Mouse (Mus musculus): ENCODE measurements around the gene Ctsd. TPM values are rescaled to one million over a fixed set of nuclear protein-coding genes. Genes with fewer than 3 reads are reported as not detected.
"Not testable (repeated sequence)": the region's sequence is repeated elsewhere in the genome, so short reads cannot be mapped to it uniquely, and the experiment has no call there.

The Ctsd gene
- 100 to 1,000 TPM; 536 to 544 TPM for total RNA-seq (2021)
- long read RNA-seq, experiment 1, transcript Ctsd-202 (9 exons, 2,127 nt) = major isoform, 864 of 990 reads
- long read RNA-seq, experiment 1, partial matches to known transcripts = 94 of 990 reads
- long read RNA-seq, experiment 1, other reads (novel, unspliced or antisense) = 31 of 990 reads
- long read RNA-seq, experiment 2, transcript Ctsd-202 (9 exons, 2,127 nt) = major isoform, 1,315 of 1,610 reads
- long read RNA-seq, experiment 2, partial matches to known transcripts = 214 of 1,610 reads
- long read RNA-seq, experiment 2, other reads (novel, unspliced or antisense) = 80 of 1,610 reads

GRCm38 (mm10) chr7:142387419-142388148, at the start of gene Ctsd:
Gene Ctsd, minus strand, starts transcription at chr7:142388038.
- DNase-seq (ENCODE audit: low spot score in 2 of 2) = peak; percentile 91 to 97

GRCm38 (mm10) chr7:142437324-142437723, 49.5 kb upstream of the Ctsd start:
- DNase-seq (ENCODE audit: low spot score in 2 of 2) = no peak

GRCm38 (mm10) chr7:142435524-142435923, 47.7 kb upstream of the Ctsd start:
- DNase-seq (ENCODE audit: low spot score in 2 of 2) = no peak

GRCm38 (mm10) chr7:142434137-142434865, 46.5 kb upstream of the Ctsd start, which contains the start of gene Syt8:
Gene Syt8, plus strand, starts transcription at chr7:142434850.
- DNase-seq (ENCODE audit: low spot score in 2 of 2) = no peak

- DNase-seq (ENCODE audit: low spot score in 2 of 2) = no peak
Measured at GRCm38 (mm10) chr7:142433623-142434022, 45.8 kb upstream of the Ctsd start.

GRCm38 (mm10) chr7:142431106-142431505, 43.3 kb upstream of the Ctsd start:
- DNase-seq (ENCODE audit: low spot score in 2 of 2) = no peak

- no peak for DNase-seq (ENCODE audit: low spot score in 2 of 2)
Measured at GRCm38 (mm10) chr7:142430160-142430678, 42.4 kb upstream of the Ctsd start.

- no peak for DNase-seq (ENCODE audit: low spot score in 2 of 2)
Measured at GRCm38 (mm10) chr7:142428213-142428612, 40.4 kb upstream of the Ctsd start.

- no peak for DNase-seq (ENCODE audit: low spot score in 2 of 2)
Measured at GRCm38 (mm10) chr7:142425641-142426213, 37.9 kb upstream of the Ctsd start.

GRCm38 (mm10) chr7:142421826-142422225, 34.0 kb upstream of the Ctsd start:
- no peak for DNase-seq (ENCODE audit: low spot score in 2 of 2)

- DNase-seq (ENCODE audit: low spot score in 2 of 2) = no peak
Measured at GRCm38 (mm10) chr7:142419887-142420286, 32.0 kb upstream of the Ctsd start.

- DNase-seq (ENCODE audit: low spot score in 2 of 2) = no peak
Measured at GRCm38 (mm10) chr7:142418679-142419078, 30.8 kb upstream of the Ctsd start.

GRCm38 (mm10) chr7:142418027-142418426, 30.2 kb upstream of the Ctsd start:
- no peak for DNase-seq (ENCODE audit: low spot score in 2 of 2)

GRCm38 (mm10) chr7:142416225-142416624, 28.4 kb upstream of the Ctsd start:
- no peak for DNase-seq (ENCODE audit: low spot score in 2 of 2)

- no peak for DNase-seq (ENCODE audit: low spot score in 2 of 2)
Measured at GRCm38 (mm10) chr7:142415314-142415713, 27.5 kb upstream of the Ctsd start.

- no peak for DNase-seq (ENCODE audit: low spot score in 2 of 2)
Measured at GRCm38 (mm10) chr7:142413285-142413684, 25.4 kb upstream of the Ctsd start.

- DNase-seq (ENCODE audit: low spot score in 2 of 2) = no peak
Measured at GRCm38 (mm10) chr7:142409603-142410002, 21.8 kb upstream of the Ctsd start.

GRCm38 (mm10) chr7:142408686-142409085, 20.8 kb upstream of the Ctsd start:
- DNase-seq (ENCODE audit: low spot score in 2 of 2) = no peak

- DNase-seq (ENCODE audit: low spot score in 2 of 2) = no peak
Measured at GRCm38 (mm10) chr7:142407935-142408334, 20.1 kb upstream of the Ctsd start.

- DNase-seq (ENCODE audit: low spot score in 2 of 2) = not testable (repeated sequence)
Measured at GRCm38 (mm10) chr7:142405134-142405533, 17.3 kb upstream of the Ctsd start.

- DNase-seq (ENCODE audit: low spot score in 2 of 2) = no peak
Measured at GRCm38 (mm10) chr7:142403591-142403990, 15.8 kb upstream of the Ctsd start.
